Mouse (Mus musculus) c-Kit-positive CD71-positive TER-119-negative erythroid progenitor cells, embryonic 14.5 days (primary cell): ENCODE results near the gene Gm1330.
"Not testable (repeated sequence)": the region's sequence is repeated elsewhere in the genome, so short reads cannot be mapped to it uniquely, and the experiment has no call there.

Source experiments
- DNase-seq: peaks from one replicate; pipeline ENCODE4 v3.0.0-alpha.2; 2013; ENCODE audit warnings: low read depth

The Gm1330 gene

GRCm38 (mm10) chr2:149003151-149003550 is at the start of gene Gm1330:
Gm1330 (minus strand) TSS chr2:149003251.
- no peak for DNase-seq

- not testable (repeated sequence) for DNase-seq
These were observed 14.1 kb upstream of the Gm1330 start, which contains the start of gene Gm10750 for GRCm38 (mm10) chr2:149017137-149017536. Gm10750 (minus strand) TSS chr2:149017237.

- DNase-seq, result no peak
These were observed 1.8 kb upstream of the Gm1330 start for GRCm38 (mm10) chr2:149004826-149005225.

DNA sequence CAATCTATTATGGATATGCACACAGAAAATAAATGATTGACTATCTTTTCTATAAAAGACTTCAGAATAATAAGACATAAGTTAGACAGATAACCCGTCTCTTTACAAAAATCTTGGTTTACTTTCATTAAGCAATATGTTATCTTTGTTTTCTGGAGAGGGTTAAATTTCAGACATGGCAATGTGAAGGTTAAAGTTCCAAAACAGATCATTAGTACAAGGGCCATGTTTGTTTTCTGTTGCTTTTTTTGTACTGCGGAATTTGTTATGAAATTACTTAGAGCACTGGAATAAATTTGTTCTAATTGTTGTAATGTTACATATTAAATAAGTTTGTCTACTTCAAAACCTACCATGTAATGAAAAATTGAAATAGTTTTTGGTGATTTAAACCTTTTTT is 7.9 kb downstream of the Gm1330 start:
- DNase-seq, result no peak
